Mouse (Mus musculus): ENCODE results near the gene Mzt1. TPM values are rescaled to one million over a fixed set of nuclear protein-coding genes. Genes with fewer than 3 reads are reported as not detected.

Gene Mzt1
- 104 and 109 TPM in 2 replicates for polyA plus RNA-seq (2014; fragmentation: Nextera tagmentation; extraction: Ambion mirVana)

DNA sequence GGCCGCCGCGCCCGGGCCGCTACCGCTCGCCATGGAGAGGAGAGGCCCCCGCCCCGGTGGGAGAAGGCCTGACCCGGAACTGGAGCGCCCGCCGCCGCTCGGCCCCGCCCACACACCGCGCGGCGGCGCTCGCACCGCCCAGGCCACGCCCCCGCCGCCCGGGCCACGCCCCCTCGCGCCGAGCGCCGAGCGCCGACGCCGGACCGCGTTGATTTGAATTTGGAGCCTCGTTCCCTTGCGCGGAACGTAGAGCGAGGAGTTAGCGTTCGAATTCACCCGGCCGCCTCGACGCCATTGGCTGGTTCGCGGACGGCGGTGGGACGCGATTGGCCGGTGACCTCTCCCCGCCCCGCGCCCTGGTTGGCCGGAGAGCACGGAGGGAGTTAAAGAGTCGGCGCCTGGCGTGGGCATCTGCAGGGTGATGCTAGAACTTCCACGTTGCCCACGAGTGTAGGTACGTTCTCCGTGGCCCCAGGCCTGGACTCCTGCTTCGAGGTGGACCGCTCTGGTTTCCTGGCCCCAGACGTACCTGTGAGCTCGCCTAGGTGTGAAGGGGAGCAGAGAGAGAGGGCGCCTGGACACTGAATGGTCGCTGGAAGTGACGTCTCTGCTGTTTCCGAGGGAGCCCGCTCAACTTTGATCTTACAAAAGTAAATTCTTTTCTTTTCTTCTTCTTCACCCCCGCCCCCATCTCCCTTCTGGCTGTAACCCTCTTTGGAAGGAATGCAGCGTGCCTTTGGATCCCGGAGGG is at the start of gene Mzt1, which contains the start of gene Bora:
Gene Mzt1 (minus strand): TSS at position 104 of the 751 bp plus-strand sequence.
Gene Bora (plus strand): TSS at position 192 of the 751 bp plus-strand sequence.
- H3K4me2 ChIP-seq (ENCODE audit: low read depth, severe bottlenecking) = peak within 1 kb of the TSS; percentile 55
- H3K9me3 ChIP-seq (ENCODE audit: control insufficient read depth, low read length) = no peaks in the 10 kb centered on the region
- H3K9ac ChIP-seq (ENCODE audit: low read length) = peak within 1 kb of the TSS; percentile 96
- peak within 1 kb of the TSS; percentile 97 for H3K4me3 ChIP-seq (ENCODE audit: low read depth, low read length)
- H3K27me3 ChIP-seq (ENCODE audit: control insufficient read depth, insufficient read depth, low read length) = no peaks in the 10 kb centered on the region
- peaks cover 1% of the 10 kb centered on the region; the same call in 1 of the 2 replicates for H3K36me3 ChIP-seq (ENCODE audit: control insufficient read depth, insufficient read depth, low read length)
- DNase-seq (ENCODE audit: low spot score) (peak; percentile 97), ATAC-seq (ENCODE audit: insufficient number of reproducible peaks, low FRiP score, low TSS enrichment, low read depth) (peak; percentile 96)
- WGBS = under 1% methylated on average over 56 of the region's 81 CpGs
- H3K4me1 ChIP-seq (ENCODE audit: control insufficient read depth, insufficient read depth, low read length) = peaks cover 9% of the 10 kb centered on the region
- peak within 1 kb of the TSS; percentile 84 for H3K27ac ChIP-seq (replicated peaks; ENCODE audit: low read depth, low read length)

DNA sequence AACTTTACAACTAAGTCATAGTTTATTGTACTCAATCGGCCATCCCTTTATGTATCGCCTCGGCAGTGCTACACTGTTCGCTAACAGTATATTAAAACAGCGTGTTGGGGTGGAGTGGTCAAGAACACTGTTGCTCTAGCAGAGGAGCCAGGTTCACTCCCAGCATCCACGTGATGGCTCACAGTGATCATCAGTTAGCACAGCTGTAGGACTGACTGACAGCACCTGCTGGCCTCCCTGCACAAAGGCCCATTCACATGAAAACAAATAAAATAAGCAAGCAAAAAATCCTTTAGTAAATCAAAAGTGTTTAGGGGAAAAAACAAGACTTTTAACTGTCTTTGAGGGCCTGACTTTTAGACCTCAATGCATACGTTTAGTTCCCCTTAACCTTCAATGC is 43.0 kb upstream of the Mzt1 start:
- no peak for ATAC-seq (ENCODE audit: insufficient number of reproducible peaks, low FRiP score, low TSS enrichment, low read depth)
- no peak overlapping the region for H3K4me3 ChIP-seq (ENCODE audit: low read depth, low read length)
- H3K9me3 ChIP-seq (ENCODE audit: control insufficient read depth, low read length) = no peaks in the 10 kb centered on the region
- no peak overlapping the region for H3K9ac ChIP-seq (ENCODE audit: low read length)
- H3K36me3 ChIP-seq (ENCODE audit: control insufficient read depth, insufficient read depth, low read length) = peaks cover 14% of the 10 kb centered on the region
- no peak overlapping the region for H3K27ac ChIP-seq (replicated peaks; ENCODE audit: low read depth, low read length)
- H3K27me3 ChIP-seq (ENCODE audit: control insufficient read depth, insufficient read depth, low read length) = no peaks in the 10 kb centered on the region
- 94% methylated on average over 7 of the region's 7 CpGs for WGBS
- DNase-seq (ENCODE audit: low spot score) = peak; percentile 13
- H3K4me2 ChIP-seq (ENCODE audit: low read depth, severe bottlenecking) = no peak overlapping the region
- H3K4me1 ChIP-seq (ENCODE audit: control insufficient read depth, insufficient read depth, low read length) = no peaks in the 10 kb centered on the region

DNA sequence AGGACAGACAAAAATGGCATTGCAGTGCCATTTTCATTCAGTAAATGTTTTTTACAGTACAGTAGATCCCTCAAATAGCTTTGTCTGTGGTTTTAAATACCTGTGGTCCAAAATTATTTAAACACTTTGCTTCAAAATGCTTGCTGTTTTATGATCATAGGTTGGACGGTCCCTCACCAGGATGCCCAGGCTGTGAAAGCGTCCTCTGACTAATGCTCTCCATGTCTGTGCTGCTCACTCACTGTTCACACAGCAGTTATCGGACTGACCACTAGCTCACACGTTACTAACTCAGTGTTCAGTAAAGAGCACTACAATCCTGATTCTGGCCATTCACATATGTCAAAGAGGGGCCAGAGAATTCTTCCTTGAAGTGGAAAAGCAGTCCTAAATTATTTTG is 25.2 kb upstream of the Mzt1 start:
- peaks cover 14% of the 10 kb centered on the region for H3K36me3 ChIP-seq (ENCODE audit: control insufficient read depth, insufficient read depth, low read length)
- WGBS = 87% methylated on average over 4 of the region's 4 CpGs
- ATAC-seq (ENCODE audit: insufficient number of reproducible peaks, low FRiP score, low TSS enrichment, low read depth) (no peak), DNase-seq (ENCODE audit: low spot score) (no peak)
- no peak overlapping the region for H3K27ac ChIP-seq (replicated peaks; ENCODE audit: low read depth, low read length)
- H3K27me3 ChIP-seq (ENCODE audit: control insufficient read depth, insufficient read depth, low read length) = no peaks in the 10 kb centered on the region
- no peak overlapping the region for H3K4me3 ChIP-seq (ENCODE audit: low read depth, low read length)
- no peaks in the 10 kb centered on the region for H3K9me3 ChIP-seq (ENCODE audit: control insufficient read depth, low read length)
- H3K4me1 ChIP-seq (ENCODE audit: control insufficient read depth, insufficient read depth, low read length) = no peaks in the 10 kb centered on the region
- H3K9ac ChIP-seq (ENCODE audit: low read length) = no peak overlapping the region
- no peak overlapping the region for H3K4me2 ChIP-seq (ENCODE audit: low read depth, severe bottlenecking)

DNA sequence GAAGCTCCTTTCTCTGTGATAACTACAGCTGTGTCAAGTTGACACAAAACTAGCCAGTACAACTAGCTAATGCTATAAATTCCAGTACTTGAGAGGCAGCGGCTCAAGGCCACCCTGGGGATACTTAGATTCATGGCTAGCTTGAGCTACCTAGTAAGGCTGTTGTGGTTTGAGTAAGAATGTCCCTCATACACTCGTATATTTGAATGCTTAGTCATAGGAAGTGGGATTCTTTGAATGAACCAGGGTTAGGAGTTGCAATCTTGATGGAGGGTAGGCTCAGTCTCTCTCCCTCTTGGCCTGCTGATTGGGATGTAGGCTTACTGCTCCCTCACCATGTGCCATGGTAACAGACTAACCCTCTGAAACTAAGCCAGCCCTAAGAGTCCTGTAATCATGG is 17.2 kb upstream of the Mzt1 start:
- no peaks in the 10 kb centered on the region for H3K27me3 ChIP-seq (ENCODE audit: control insufficient read depth, insufficient read depth, low read length)
- no peak for DNase-seq (ENCODE audit: low spot score)
- H3K4me1 ChIP-seq (ENCODE audit: control insufficient read depth, insufficient read depth, low read length) = no peaks in the 10 kb centered on the region
- ATAC-seq (ENCODE audit: insufficient number of reproducible peaks, low FRiP score, low TSS enrichment, low read depth) = no peak
- H3K27ac ChIP-seq (replicated peaks; ENCODE audit: low read depth, low read length) = no peak overlapping the region
- no peak overlapping the region for H3K9ac ChIP-seq (ENCODE audit: low read length)
- H3K4me3 ChIP-seq (ENCODE audit: low read depth, low read length) = no peak overlapping the region
- H3K9me3 ChIP-seq (ENCODE audit: control insufficient read depth, low read length) = no peaks in the 10 kb centered on the region
- peaks cover 18% of the 10 kb centered on the region for H3K36me3 ChIP-seq (ENCODE audit: control insufficient read depth, insufficient read depth, low read length)
- 98% methylated on average over 2 of the region's 2 CpGs for WGBS
- H3K4me2 ChIP-seq (ENCODE audit: low read depth, severe bottlenecking) = no peak overlapping the region

DNA sequence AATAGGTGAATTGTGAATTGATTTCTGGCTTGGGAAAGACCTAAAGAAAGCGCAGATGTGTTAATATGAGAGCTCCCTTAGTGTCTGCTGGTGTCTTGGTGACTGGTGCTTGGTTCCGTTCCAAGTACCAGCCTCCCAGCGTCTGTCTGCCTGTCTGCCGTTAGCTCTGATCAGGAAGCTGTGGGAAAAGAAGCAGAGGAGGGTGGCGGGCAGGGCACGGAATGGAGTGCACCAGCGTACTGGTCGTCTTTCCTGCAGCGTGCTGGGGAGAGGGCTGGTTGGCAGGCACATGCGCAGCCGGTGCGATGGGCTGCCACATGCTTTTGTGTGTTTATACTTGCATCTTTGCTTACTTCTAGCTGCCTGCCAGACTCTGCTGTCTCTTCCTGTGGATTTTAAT is 14.7 kb upstream of the Mzt1 start:
- Histone ChIP-seq H3K9me3 (ENCODE audit: control insufficient read depth, low read length) (no peaks in the 10 kb centered on the region), H3K4me3 (ENCODE audit: low read depth, low read length) (no peak overlapping the region), H3K36me3 (ENCODE audit: control insufficient read depth, insufficient read depth, low read length) (peaks cover 18% of the 10 kb centered on the region), H3K4me1 (ENCODE audit: control insufficient read depth, insufficient read depth, low read length) (no peaks in the 10 kb centered on the region), H3K27ac (replicated peaks; ENCODE audit: low read depth, low read length) (no peak overlapping the region), H3K9ac (ENCODE audit: low read length) (no peak overlapping the region), H3K4me2 (ENCODE audit: low read depth, severe bottlenecking) (no peak overlapping the region), H3K27me3 (ENCODE audit: control insufficient read depth, insufficient read depth, low read length) (no peaks in the 10 kb centered on the region)
- 94% methylated on average over 12 of the region's 12 CpGs for WGBS
- ATAC-seq (ENCODE audit: insufficient number of reproducible peaks, low FRiP score, low TSS enrichment, low read depth) = no peak
- peak; percentile 7 for DNase-seq (ENCODE audit: low spot score)

DNA sequence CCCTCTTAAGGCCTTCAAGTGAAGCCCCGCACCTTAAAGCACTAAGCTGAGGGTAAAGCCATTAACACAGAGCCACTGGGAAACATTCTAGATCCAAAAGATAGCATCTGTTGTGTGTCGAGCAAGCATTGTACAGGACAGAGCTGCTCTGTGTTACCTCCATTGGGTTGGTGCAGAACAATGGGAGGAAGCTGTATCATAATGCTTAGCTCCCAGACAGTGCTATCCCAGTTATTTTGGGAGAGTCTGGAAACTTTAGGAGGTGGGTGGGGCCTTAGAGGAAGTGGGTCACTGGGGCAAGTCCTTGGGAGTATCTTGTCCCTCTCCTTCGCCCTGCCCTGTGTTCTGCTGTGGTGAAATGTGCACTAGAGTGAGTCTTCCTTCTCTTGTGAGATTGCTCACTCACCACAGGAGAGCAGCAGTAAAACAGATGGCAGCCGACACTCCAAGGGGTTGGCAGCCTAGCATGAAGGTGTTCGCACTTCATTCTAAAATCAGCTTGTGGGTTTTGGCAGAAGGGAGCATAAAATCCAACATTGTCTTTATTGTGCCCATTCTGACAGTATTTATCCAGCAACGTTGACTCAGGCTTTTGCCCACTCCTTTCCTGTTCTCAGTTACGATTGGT is 13.1 kb upstream of the Mzt1 start:
- Histone ChIP-seq H3K27me3 (ENCODE audit: control insufficient read depth, insufficient read depth, low read length) (no peaks in the 10 kb centered on the region), H3K9ac (ENCODE audit: low read length) (no peak overlapping the region), H3K4me2 (ENCODE audit: low read depth, severe bottlenecking) (no peak overlapping the region), H3K4me3 (ENCODE audit: low read depth, low read length) (no peak overlapping the region), H3K27ac (replicated peaks; ENCODE audit: low read depth, low read length) (no peak overlapping the region), H3K36me3 (ENCODE audit: control insufficient read depth, insufficient read depth, low read length) (peaks cover 18% of the 10 kb centered on the region), H3K9me3 (ENCODE audit: control insufficient read depth, low read length) (no peaks in the 10 kb centered on the region), H3K4me1 (ENCODE audit: control insufficient read depth, insufficient read depth, low read length) (no peaks in the 10 kb centered on the region)
- no peak for ATAC-seq (ENCODE audit: insufficient number of reproducible peaks, low FRiP score, low TSS enrichment, low read depth)
- DNase-seq (ENCODE audit: low spot score) = peak; percentile 19
- whole genome bisulfite sequencing = 94% methylated on average over 7 of the region's 7 CpGs

DNA sequence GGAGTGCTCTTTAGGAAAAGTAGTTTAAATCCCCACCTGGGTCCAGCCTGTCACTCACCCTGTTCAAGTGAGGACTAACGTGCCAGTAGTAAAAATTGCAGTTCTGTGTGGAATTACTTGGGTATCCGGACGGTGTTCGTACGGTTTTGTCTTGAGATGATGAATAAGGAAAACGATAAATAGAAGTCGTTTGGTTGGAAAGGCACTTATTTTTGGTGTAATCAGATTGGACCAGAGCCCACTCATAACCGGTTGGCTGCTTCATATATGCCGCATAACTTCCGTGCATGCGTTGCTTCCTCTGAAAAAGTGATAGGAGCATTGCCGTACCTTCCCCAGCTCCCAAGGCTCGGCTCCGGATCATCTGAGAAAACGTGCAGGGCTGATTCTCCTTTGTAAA is 848 bp upstream of the Mzt1 start:
- Histone ChIP-seq H3K27ac (replicated peaks; ENCODE audit: low read depth, low read length) (no peak overlapping the region; the same call in 1 of the 2 replicates), H3K27me3 (ENCODE audit: control insufficient read depth, insufficient read depth, low read length) (no peaks in the 10 kb centered on the region), H3K9me3 (ENCODE audit: control insufficient read depth, low read length) (no peaks in the 10 kb centered on the region), H3K36me3 (ENCODE audit: control insufficient read depth, insufficient read depth, low read length) (peaks cover 2% of the 10 kb centered on the region; the same call in 1 of the 2 replicates), H3K4me1 (ENCODE audit: control insufficient read depth, insufficient read depth, low read length) (peaks cover 9% of the 10 kb centered on the region), H3K9ac (ENCODE audit: low read length) (peak overlapping the region; percentile 58), H3K4me2 (ENCODE audit: low read depth, severe bottlenecking) (peak overlapping the region; percentile 55), H3K4me3 (ENCODE audit: low read depth, low read length) (peak overlapping the region; percentile 97)
- WGBS = 1% methylated on average over 15 of the region's 15 CpGs
- DNase-seq (ENCODE audit: low spot score) = no peak
- no peak for ATAC-seq (ENCODE audit: insufficient number of reproducible peaks, low FRiP score, low TSS enrichment, low read depth)

DNA sequence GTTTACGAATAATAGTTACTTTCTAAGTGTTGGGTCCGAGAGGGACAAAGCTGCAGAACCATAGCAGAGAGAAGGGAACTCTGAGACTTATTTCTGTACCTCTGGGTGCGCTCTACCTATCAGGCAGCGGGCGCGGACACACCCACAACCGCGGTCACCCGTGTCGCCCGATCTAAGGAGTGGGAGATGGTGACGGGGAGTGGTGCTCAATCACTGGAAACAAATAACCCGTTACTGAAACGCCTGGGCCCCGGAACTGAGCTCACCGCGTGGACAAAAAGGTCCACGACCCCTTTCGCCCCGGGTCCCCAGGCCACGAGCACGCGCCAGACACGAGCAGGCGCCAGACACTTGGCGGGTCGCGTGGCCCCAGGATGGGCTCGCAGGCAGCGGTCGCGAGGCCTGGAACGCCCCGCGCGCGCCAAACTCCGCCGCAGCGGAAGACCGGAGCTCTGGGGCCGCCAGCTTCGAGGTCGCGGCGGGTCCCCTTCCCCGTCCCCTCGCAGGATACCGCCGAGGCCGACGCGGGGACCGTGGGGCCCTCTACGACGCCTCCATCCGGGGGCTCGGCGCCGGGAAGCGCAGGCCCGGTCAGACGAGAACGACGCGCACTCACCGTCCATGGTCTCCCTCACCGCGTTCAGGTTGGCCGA is 430 bp downstream of the Mzt1 start:
- DNase-seq (ENCODE audit: low spot score) = peak; percentile 51
- H3K36me3 ChIP-seq (ENCODE audit: control insufficient read depth, insufficient read depth, low read length) = no peaks in the 10 kb centered on the region

More for the DNA sequence above, 430 bp downstream of the Mzt1 start:
- peak overlapping the region; percentile 84 for H3K27ac ChIP-seq (replicated peaks; ENCODE audit: low read depth, low read length)
- WGBS = under 1% methylated on average over 66 of the region's 70 CpGs
- H3K4me3 ChIP-seq (ENCODE audit: low read depth, low read length) = peak overlapping the region; percentile 97
- peaks cover 9% of the 10 kb centered on the region for H3K4me1 ChIP-seq (ENCODE audit: control insufficient read depth, insufficient read depth, low read length)
- no peaks in the 10 kb centered on the region for H3K9me3 ChIP-seq (ENCODE audit: control insufficient read depth, low read length)
- no peaks in the 10 kb centered on the region for H3K27me3 ChIP-seq (ENCODE audit: control insufficient read depth, insufficient read depth, low read length)
- H3K9ac ChIP-seq (ENCODE audit: low read length) = peak overlapping the region; percentile 96
- ATAC-seq (ENCODE audit: insufficient number of reproducible peaks, low FRiP score, low TSS enrichment, low read depth) = peak; percentile 27; the same call in 1 of the 2 replicates
- peak overlapping the region; percentile 47 for H3K4me2 ChIP-seq (ENCODE audit: low read depth, severe bottlenecking)

Measured in limb, embryonic 11.5 days (tissue).